Mouse (Mus musculus) midbrain, embryonic 16.5 days (tissue): ENCODE measurements at regions not wholly inside any gene's neighbourhood (a gene's known extent, or its start where the extent isn't known, plus 50 kb on each side); places are given as distances from the start of the nearest gene placed in this dataset.

Source experiments
- ATAC-seq: fragments of 200-750 bp; cut with Nextera tagmentation; 2 replicates; pipeline ENCODE4 v1.8.0; 2017; ENCODE audit warnings: moderate TSS enrichment
- H3K27ac ChIP-seq: fragments of 300-500 bp; sonication (generic); 2 replicates; pipeline ENCODE4 v1.5.1; 2014; ENCODE audit warnings: mild to moderate bottlenecking, low read length, mixed read lengths
- H3K27me3 ChIP-seq: fragments of 300-500 bp; sonication (generic); 2 replicates; pipeline ENCODE4 v1.6.1; 2014; ENCODE audit warnings: low read depth, low read length, mixed read lengths; ENCODE audit not compliant: control insufficient read depth, insufficient read depth
- H3K36me3 ChIP-seq: fragments of 300-500 bp; sonication (generic); 2 replicates; pipeline ENCODE4 v1.6.1; 2014; ENCODE audit warnings: mild to moderate bottlenecking, low read length, moderate library complexity, mixed read lengths; ENCODE audit not compliant: control insufficient read depth, insufficient read depth
- H3K4me1 ChIP-seq: fragments of 300-500 bp; sonication (generic); 2 replicates; pipeline ENCODE4 v1.6.1; 2014; ENCODE audit warnings: mild to moderate bottlenecking, low read length, mixed read lengths; ENCODE audit not compliant: control insufficient read depth, insufficient read depth
- H3K4me2 ChIP-seq: fragments of 300-500 bp; sonication (generic); 2 replicates; pipeline ENCODE4 v1.6.1; 2014; ENCODE audit warnings: mild to moderate bottlenecking, low read length, mixed read lengths
- H3K4me3 ChIP-seq: fragments of 300-500 bp; sonication (generic); 2 replicates; pipeline ENCODE4 v1.5.1; 2014; ENCODE audit warnings: low read depth, mild to moderate bottlenecking, low read length, moderate library complexity, mixed read lengths
- H3K9ac ChIP-seq: fragments of 300-500 bp; sonication (generic); 2 replicates; pipeline ENCODE4 v1.6.1; 2014; ENCODE audit warnings: low read depth, low read length, mixed read lengths
- H3K9me3 ChIP-seq: fragments of 300-500 bp; sonication (generic); replicated peaks from 2 replicates; pipeline ENCODE4 v1.6.1; 2014; ENCODE audit warnings: mild to moderate bottlenecking, low read length, mixed read lengths; ENCODE audit not compliant: control insufficient read depth, poor library complexity, severe bottlenecking
- WGBS: fragments of 180-500 bp; shearing (Covaris S2); extraction: QIAGEN DNeasy Blood & Tissue Kit; methylation state at CpG from one replicate; pipeline ENCODE4 v1.1.7; 2014; 5-methylcytosine and 5-hydroxymethylcytosine counted together

GRCm38 (mm10) chr10:67819534-67819933, 92.9 kb downstream of the Zfp365 start:
- H3K4me1 ChIP-seq, result no peaks in the 10 kb centered on the region
- no peak overlapping the region for H3K9ac ChIP-seq
- no peaks in the 10 kb centered on the region for H3K27me3 ChIP-seq
- H3K4me2 ChIP-seq, result no peak overlapping the region
- no peak overlapping the region for H3K27ac ChIP-seq
- no peaks in the 10 kb centered on the region; the same call in 1 of the 2 replicates for H3K9me3 ChIP-seq
- H3K36me3 ChIP-seq, result no peaks in the 10 kb centered on the region
- ATAC-seq, result no peak
- no peak overlapping the region for H3K4me3 ChIP-seq
- WGBS, result 91% methylated on average over 8 of the region's 8 CpGs

GRCm38 (mm10) chr10:67813901-67814300, 98.6 kb downstream of the Zfp365 start:
- 76% methylated on average over 4 of the region's 4 CpGs for WGBS
- H3K27ac ChIP-seq, result no peak overlapping the region
- no peak for ATAC-seq
- H3K9me3 ChIP-seq, result no peaks in the 10 kb centered on the region; the same call in 1 of the 2 replicates
- H3K9ac ChIP-seq, result no peak overlapping the region
- no peaks in the 10 kb centered on the region for H3K27me3 ChIP-seq
- H3K4me3 ChIP-seq, result no peak overlapping the region
- H3K36me3 ChIP-seq, result no peaks in the 10 kb centered on the region
- H3K4me1 ChIP-seq, result no peaks in the 10 kb centered on the region
- no peak overlapping the region for H3K4me2 ChIP-seq

- 40% methylated on average over 4 of the region's 4 CpGs for WGBS
- no peak overlapping the region for H3K4me3 ChIP-seq
- no peaks in the 10 kb centered on the region for H3K27me3 ChIP-seq
- no peaks in the 10 kb centered on the region for H3K36me3 ChIP-seq
- no peaks in the 10 kb centered on the region for H3K9me3 ChIP-seq
- H3K4me1 ChIP-seq, result no peaks in the 10 kb centered on the region
- H3K4me2 ChIP-seq, result no peak overlapping the region
- ATAC-seq, result no peak
- no peak overlapping the region for H3K9ac ChIP-seq
- H3K27ac ChIP-seq, result no peak overlapping the region
These were observed 107.3 kb downstream of the Zfp365 start for GRCm38 (mm10) chr10:67805131-67805530.

GRCm38 (mm10) chr10:67804637-67805036, 107.8 kb downstream of the Zfp365 start:
- H3K4me3 ChIP-seq, result no peak overlapping the region
- no peaks in the 10 kb centered on the region for H3K36me3 ChIP-seq
- no peak for ATAC-seq
- H3K9me3 ChIP-seq, result no peaks in the 10 kb centered on the region
- H3K9ac ChIP-seq, result no peak overlapping the region
- H3K27ac ChIP-seq, result no peak overlapping the region
- WGBS, result 50% methylated on average over 12 of the region's 12 CpGs
- no peak overlapping the region for H3K4me2 ChIP-seq
- H3K27me3 ChIP-seq, result no peaks in the 10 kb centered on the region
- no peaks in the 10 kb centered on the region for H3K4me1 ChIP-seq

GRCm38 (mm10) chr10:67802156-67802555, 110.3 kb downstream of the Zfp365 start:
- Histone ChIP-seq H3K27me3 (no peaks in the 10 kb centered on the region), H3K9ac (no peak overlapping the region), H3K9me3 (no peaks in the 10 kb centered on the region), H3K4me2 (no peak overlapping the region), H3K4me1 (no peaks in the 10 kb centered on the region), H3K36me3 (no peaks in the 10 kb centered on the region), H3K27ac (no peak overlapping the region), H3K4me3 (no peak overlapping the region)
- 93% methylated on average over 8 of the region's 8 CpGs for WGBS
- ATAC-seq, result no peak

- no peaks in the 10 kb centered on the region for H3K36me3 ChIP-seq
- no peak for ATAC-seq
- H3K4me1 ChIP-seq, result no peaks in the 10 kb centered on the region
- H3K27me3 ChIP-seq, result no peaks in the 10 kb centered on the region
- H3K4me2 ChIP-seq, result no peak overlapping the region
- no peak overlapping the region for H3K4me3 ChIP-seq
- no peak overlapping the region for H3K9ac ChIP-seq
- WGBS, result 92% methylated on average over 1 of the region's 1 CpGs
- no peak overlapping the region for H3K27ac ChIP-seq
- no peaks in the 10 kb centered on the region for H3K9me3 ChIP-seq
These were observed 110.8 kb downstream of the Zfp365 start for GRCm38 (mm10) chr10:67801619-67802018.

GRCm38 (mm10) chr10:67798991-67799390, 113.5 kb downstream of the Zfp365 start:
- Histone ChIP-seq H3K9ac (no peak overlapping the region), H3K9me3 (no peaks in the 10 kb centered on the region)
- no peak for ATAC-seq

GRCm38 (mm10) chr10:67793206-67793605, 119.3 kb downstream of the Zfp365 start:
- no peaks in the 10 kb centered on the region for H3K27me3 ChIP-seq
- no peak overlapping the region for H3K4me3 ChIP-seq
- H3K9me3 ChIP-seq, result no peaks in the 10 kb centered on the region
- H3K27ac ChIP-seq, result no peak overlapping the region
- no peak overlapping the region for H3K9ac ChIP-seq
- ATAC-seq, result no peak
- H3K4me2 ChIP-seq, result no peak overlapping the region
- no peaks in the 10 kb centered on the region for H3K36me3 ChIP-seq
- WGBS, result 71% methylated on average over 3 of the region's 3 CpGs
- H3K4me1 ChIP-seq, result no peaks in the 10 kb centered on the region

More at GRCm38 (mm10) chr10:67798991-67799390, 113.5 kb downstream of the Zfp365 start:
- 47% methylated on average over 10 of the region's 10 CpGs for WGBS
- Histone ChIP-seq H3K4me3 (no peak overlapping the region), H3K36me3 (no peaks in the 10 kb centered on the region), H3K27ac (no peak overlapping the region), H3K27me3 (no peaks in the 10 kb centered on the region), H3K4me1 (no peaks in the 10 kb centered on the region), H3K4me2 (no peak overlapping the region)

GRCm38 (mm10) chr10:67789651-67790050, 122.8 kb downstream of the Zfp365 start:
- Histone ChIP-seq H3K4me3 (no peak overlapping the region), H3K27ac (no peak overlapping the region), H3K9ac (no peak overlapping the region), H3K4me2 (no peak overlapping the region), H3K9me3 (0 out of 2 replicates have a peak, but pooled peaks cover 2% of the 10 kb centered on the region), H3K36me3 (no peaks in the 10 kb centered on the region), H3K4me1 (no peaks in the 10 kb centered on the region), H3K27me3 (no peaks in the 10 kb centered on the region)
- ATAC-seq, result no peak
- 84% methylated on average over 12 of the region's 12 CpGs for WGBS
